In the genomic region with DNA sequence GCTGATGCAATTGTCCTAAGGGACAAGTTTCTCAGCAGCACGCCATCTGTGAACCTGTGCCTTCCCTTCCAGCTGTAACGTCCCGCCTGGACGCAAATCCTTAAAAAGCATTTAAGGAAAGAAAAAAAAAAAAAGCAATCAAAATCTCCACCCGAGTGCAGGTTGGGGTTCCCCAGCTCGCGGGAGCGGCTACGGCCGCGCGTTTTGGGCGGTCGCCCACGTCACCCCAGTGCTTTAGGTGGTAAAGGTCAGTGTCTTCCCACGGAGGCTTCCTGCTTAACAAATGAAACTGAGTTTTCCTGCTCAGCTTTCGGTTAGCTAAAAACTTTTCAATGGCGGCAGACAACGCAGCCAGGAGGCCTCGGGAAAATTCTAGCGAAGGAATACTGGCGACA, we compare ENCODE assay signal across 9 mouse cellular contexts. TPM values are rescaled to one million over a fixed set of nuclear protein-coding genes. Genes with fewer than 3 reads are reported as not detected.
DNase-seq lines count a peak whose midpoint lies in the region; ATAC-seq and TF ChIP-seq lines count a peak whose summit lies in the region.
"Had no signal": no experiment of that assay in that cellular context is flagged by ENCODE, and none has a peak within 500 bp of the region (broad histone marks: within the 10 kb centered on the region; RNA-seq: fewer than 3 reads in every experiment).

No protein-coding gene starts in this region.

- peak overlapping the region; percentile 37 for H3K9ac ChIP-seq in hindbrain, postnatal 0 days (replicated peaks; ENCODE audit: low read length)
- peak overlapping the region; percentile 44 for H3K9ac ChIP-seq in midbrain, embryonic 12.5 days (replicated peaks)

- no peaks in the 10 kb centered on the region for H3K9me3 ChIP-seq in hindbrain, postnatal 0 days (ENCODE audit: low read length)
- no peaks in the 10 kb centered on the region for H3K9me3 ChIP-seq in midbrain, embryonic 12.5 days

- WGBS in hindbrain, postnatal 0 days: 2% methylated on average over 22 of the region's 22 CpGs
- WGBS in midbrain, embryonic 12.5 days: under 1% methylated on average over 22 of the region's 22 CpGs

- H3K27me3 ChIP-seq in hindbrain, postnatal 0 days (ENCODE audit: insufficient read depth, low read length): peaks cover 40% of the 10 kb centered on the region
- peaks cover 72% of the 10 kb centered on the region for H3K27me3 ChIP-seq in midbrain, embryonic 12.5 days

- peak overlapping the region; percentile 39; the same call in 1 of the 2 replicates for H3K27ac ChIP-seq in layer of hippocampus, adult 2 months
- H3K27ac ChIP-seq in bone marrow macrophage, adult 2 months (ENCODE audit: insufficient read depth, low read depth, low read length): no peak overlapping the region
- no peak overlapping the region for H3K27ac ChIP-seq in hindbrain, postnatal 0 days
- H3K27ac ChIP-seq in midbrain, embryonic 12.5 days (replicated peaks): no peak overlapping the region

- H3K36me3 ChIP-seq in hindbrain, postnatal 0 days (ENCODE audit: insufficient read depth, low read length): no peaks in the 10 kb centered on the region
- H3K36me3 ChIP-seq in midbrain, embryonic 12.5 days: no peaks in the 10 kb centered on the region

- no peaks in the 10 kb centered on the region for H3K4me1 ChIP-seq in bone marrow macrophage, adult 2 months (ENCODE audit: control insufficient read depth, insufficient read depth, low read length)
- H3K4me1 ChIP-seq in hindbrain, postnatal 0 days (ENCODE audit: insufficient read depth, low read length): no peaks in the 10 kb centered on the region
- peaks cover 16% of the 10 kb centered on the region for H3K4me1 ChIP-seq in midbrain, embryonic 12.5 days

- no peak for TF ChIP-seq POLR2A in bone marrow macrophage, adult 2 months (IDR thresholded peaks at IDR 0.05; ENCODE audit: borderline replicate concordance, low read depth, low read length)

- peak overlapping the region; percentile 100 for H3K4me2 ChIP-seq in hindbrain, postnatal 0 days (ENCODE audit: low read depth, low read length)
- peak overlapping the region; percentile 100 for H3K4me2 ChIP-seq in midbrain, embryonic 12.5 days (replicated peaks)

- DNase-seq in layer of hippocampus, adult 2 months (ENCODE audit: low spot score in 2 of 2): no peak
- no peak for DNase-seq in layer of hippocampus, adult 18-20 months (ENCODE audit: low spot score in 2 of 2)
- DNase-seq in hindbrain, postnatal 0 days (ENCODE audit: low spot score): peak; percentile 7
- DNase-seq in frontal cortex, adult 2 months (ENCODE audit: extremely low spot score in 1 of 2, low spot score in 1 of 2): no peak
- DNase-seq in frontal cortex, postnatal 25 days (ENCODE audit: low spot score in 2 of 2): no peak
- DNase-seq in retina, postnatal 1 day: no peak

- no peak for ATAC-seq in hindbrain, postnatal 0 days
- ATAC-seq in midbrain, embryonic 12.5 days (ENCODE audit: low FRiP score, low read depth): no peak

- no peak for TF ChIP-seq CTCF in layer of hippocampus, adult 2 months (conservative IDR thresholded peaks at IDR 0.05)
- no peak for TF ChIP-seq CTCF in bone marrow macrophage, adult 2 months (IDR thresholded peaks at IDR 0.05; ENCODE audit: low read depth, low read length)
- no peak for TF ChIP-seq CTCF in hindbrain, postnatal 0 days (IDR thresholded peaks at IDR 0.05; ENCODE audit: low read depth)

- H3K4me3 ChIP-seq in layer of hippocampus, adult 2 months: peak overlapping the region; percentile 68
- peak overlapping the region; percentile 60 for H3K4me3 ChIP-seq in bone marrow macrophage, adult 2 months (ENCODE audit: insufficient read depth, low read length)
- H3K4me3 ChIP-seq in hindbrain, postnatal 0 days (ENCODE audit: low read length): peak overlapping the region; percentile 65
- peak overlapping the region; percentile 62 for H3K4me3 ChIP-seq in midbrain, embryonic 12.5 days
- H3K4me3 ChIP-seq: myocyte had no signal

RNA-seq across cellular contexts. Expression of a gene that starts 0.8 kb away (rescaled TPM):
- total RNA-seq in layer of hippocampus, adult 2 months (2021): 1 to 10 TPM; 6.2 to 9.5 TPM
- 1 to 10 TPM; 6.4 to 8.3 TPM for total RNA-seq in layer of hippocampus, adult 18-20 months (2021)
- not detected in 2 replicates for polyA plus RNA-seq in bone marrow macrophage, adult 2 months (2012; ENCODE audit: insufficient read depth, insufficient read length, missing spikeins)
- total RNA-seq in hindbrain, postnatal 0 days (2014; rRNA removed): 9.9 and 11.4 TPM in 2 replicates
- polyA plus RNA-seq in hindbrain, postnatal 0 days (2015; fragmentation: Nextera tagmentation; extraction: Ambion mirVana): 19.1 TPM in 2 replicates
- 17.4 and 23.7 TPM in 2 replicates for polyA plus RNA-seq in midbrain, embryonic 12.5 days (2016; fragmentation: Nextera tagmentation; extraction: Ambion mirVana)
- polyA plus RNA-seq in frontal cortex, adult 2 months (2012; rRNA removed): 12.4 and 14.0 TPM in 2 replicates
- polyA plus RNA-seq: myocyte had no signal

RNA-seq across cellular contexts. Expression of a gene that starts 12.0 kb away (rescaled TPM):
- total RNA-seq in layer of hippocampus, adult 2 months (2021): under 1 TPM; 0.79 to 0.91 TPM
- total RNA-seq in layer of hippocampus, adult 18-20 months (2021): 1 to 10 TPM; 1.4 to 1.5 TPM
- polyA plus RNA-seq in bone marrow macrophage, adult 2 months (2012; ENCODE audit: insufficient read depth, insufficient read length, missing spikeins): not detected in 2 replicates
- 0.11 TPM in 1 of 2 replicates, not detected in the other for total RNA-seq in hindbrain, postnatal 0 days (2014; rRNA removed)
- 0.11 TPM in 1 of 2 replicates, not detected in the other for polyA plus RNA-seq in hindbrain, postnatal 0 days (2015; fragmentation: Nextera tagmentation; extraction: Ambion mirVana)
- not detected in 2 replicates for polyA plus RNA-seq in midbrain, embryonic 12.5 days (2016; fragmentation: Nextera tagmentation; extraction: Ambion mirVana)
- polyA plus RNA-seq in frontal cortex, adult 2 months (2012; rRNA removed): 0.54 and 0.55 TPM in 2 replicates
- polyA plus RNA-seq: myocyte had no signal

RNA-seq across cellular contexts. Expression of a gene that starts 29.7 kb away (rescaled TPM):
- 100 to 1,000 TPM; 115 to 117 TPM for total RNA-seq in layer of hippocampus, adult 2 months (2021)
- 100 to 1,000 TPM; 114 to 125 TPM for total RNA-seq in layer of hippocampus, adult 18-20 months (2021)
- not detected in 2 replicates for polyA plus RNA-seq in bone marrow macrophage, adult 2 months (2012; ENCODE audit: insufficient read depth, insufficient read length, missing spikeins)
- 19.5 and 25.6 TPM in 2 replicates for total RNA-seq in hindbrain, postnatal 0 days (2014; rRNA removed)
- polyA plus RNA-seq in hindbrain, postnatal 0 days (2015; fragmentation: Nextera tagmentation; extraction: Ambion mirVana): 29.6 and 30.6 TPM in 2 replicates
- polyA plus RNA-seq in midbrain, embryonic 12.5 days (2016; fragmentation: Nextera tagmentation; extraction: Ambion mirVana): 7.6 and 12.9 TPM in 2 replicates
- 71.7 and 92.0 TPM in 2 replicates for polyA plus RNA-seq in frontal cortex, adult 2 months (2012; rRNA removed)
- polyA plus RNA-seq: myocyte had no signal

RNA-seq across cellular contexts. Expression of a gene that starts 45.8 kb away (rescaled TPM):
- under 1 TPM; 0.32 to 0.33 TPM for total RNA-seq in layer of hippocampus, adult 2 months (2021)
- under 1 TPM; 0.30 to 0.84 TPM for total RNA-seq in layer of hippocampus, adult 18-20 months (2021)
- polyA plus RNA-seq in bone marrow macrophage, adult 2 months (2012; ENCODE audit: insufficient read depth, insufficient read length, missing spikeins): not detected in 2 replicates
- 0.52 TPM in 1 of 2 replicates, not detected in the other for total RNA-seq in hindbrain, postnatal 0 days (2014; rRNA removed)
- polyA plus RNA-seq in hindbrain, postnatal 0 days (2015; fragmentation: Nextera tagmentation; extraction: Ambion mirVana): 0.76 and 1.4 TPM in 2 replicates
- 0.18 and 0.64 TPM in 2 replicates for polyA plus RNA-seq in midbrain, embryonic 12.5 days (2016; fragmentation: Nextera tagmentation; extraction: Ambion mirVana)
- polyA plus RNA-seq in frontal cortex, adult 2 months (2012; rRNA removed): 0.15 and 0.18 TPM in 2 replicates

Comparison
In these comparisons a context has a peak if more than half of its experiments do, and no peak if none do; other contexts are left out.
1. RNA of a gene that starts 0.8 kb away (polyA plus RNA-seq): 17.4 to 23.7 TPM in midbrain, embryonic 12.5 days, 19.1 TPM in hindbrain, postnatal 0 days and 12.4 to 14.0 TPM in frontal cortex, adult 2 months; not detected in bone marrow macrophage, adult 2 months; every median in the first group is over 10 times any median in the second.
2. Peak in every context shown above with its lines, with median percentiles within 50 percentile points of each other: H3K4me3 ChIP-seq.